Mouse (Mus musculus) liver, adult 2 months (tissue): ENCODE measurements around the gene Nfkb1.

ENCODE experiments used
- CTCF ChIP-seq: fragments of 200-500 bp; IDR thresholded peaks from 2 replicates; pipeline ENCODE4 v1.5.1; 2011; ENCODE audit warnings: low read depth, low read length, control low read depth
- POLR2A ChIP-seq: fragments of 200-500 bp; IDR thresholded peaks from 2 replicates; pipeline ENCODE4 v1.6.1; 2011; ENCODE audit warnings: low read length, control low read depth; ENCODE audit not compliant: insufficient read depth; ENCODE audit errors: extremely low read depth

DNA sequence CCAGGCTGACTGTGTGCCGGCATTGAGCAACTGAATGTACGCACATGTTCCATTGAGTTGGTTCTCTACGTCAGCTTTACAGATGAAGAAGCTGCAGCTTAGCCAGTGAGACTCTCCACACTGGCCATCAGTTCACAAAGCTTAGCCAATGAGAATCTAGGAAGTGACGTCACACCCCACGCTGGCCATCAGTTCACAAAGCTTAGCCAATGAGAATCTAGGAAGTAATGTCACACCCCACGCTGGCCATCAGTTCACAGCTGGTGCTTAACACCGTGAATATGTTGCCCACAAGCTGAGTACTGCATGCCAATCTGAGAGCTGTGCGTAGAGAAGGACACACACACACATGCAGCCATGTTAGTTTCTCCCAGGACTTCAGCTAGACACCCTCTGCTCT lies 42.8 kb downstream of the Nfkb1 start:
- no peak for TF ChIP-seq CTCF
- TF ChIP-seq POLR2A, result no peak
